Mouse (Mus musculus) heart, adult 2 months (tissue): ENCODE measurements around the gene Lcn3. TPM values are rescaled to one million over a fixed set of nuclear protein-coding genes. Genes with fewer than 3 reads are reported as not detected.

Experiments used
- DNase-seq, 2 experiments: peaks; one replicate each; pipeline ENCODE4 v3.0.0; 2021
- H3K27ac ChIP-seq: fragments of 200-600 bp; 2 replicates; pipeline ENCODE4 v1.8.1; 2022
- H3K27me3 ChIP-seq: fragments of 200-500 bp; 2 replicates; pipeline ENCODE4 v1.6.1; 2012; ENCODE audit warnings: mild to moderate bottlenecking, low read length, inconsistent platforms, mixed read lengths; ENCODE audit not compliant: control insufficient read depth, insufficient read depth
- H3K36me3 ChIP-seq: fragments of 200-500 bp; 2 replicates; pipeline ENCODE4 v1.6.1; 2012; ENCODE audit warnings: low read length, inconsistent platforms; ENCODE audit not compliant: control insufficient read depth, insufficient read depth
- H3K4me1 ChIP-seq: fragments of 200-500 bp; 2 replicates; pipeline ENCODE4 v1.6.1; 2011; ENCODE audit warnings: low read length; ENCODE audit not compliant: control insufficient read depth, insufficient read depth
- H3K4me3 ChIP-seq: fragments of 200-600 bp; 2 replicates; pipeline ENCODE4 v1.8.1; 2022
- H3K79me2 ChIP-seq: fragments of 200-500 bp; replicated peaks from 2 replicates; pipeline ENCODE4 v1.6.1; 2012; ENCODE audit warnings: mild to moderate bottlenecking, inconsistent platforms, low read length, moderate library complexity, mixed read lengths; ENCODE audit not compliant: control insufficient read depth, insufficient read depth
- H3K9ac ChIP-seq: fragments of 200-500 bp; 2 replicates; pipeline ENCODE4 v1.6.1; 2012; ENCODE audit warnings: low read depth, mild to moderate bottlenecking, control low read depth, inconsistent platforms, low read length, mixed read lengths
- CTCF ChIP-seq: fragments of 200-600 bp; IDR thresholded peaks from 2 replicates; pipeline ENCODE4 v1.8.1; 2022; ENCODE audit warnings: antibody characterized with exemption, mild to moderate bottlenecking, moderate library complexity
- EP300 ChIP-seq: fragments of 200-500 bp; IDR thresholded peaks from 2 replicates; pipeline ENCODE4 v1.6.1; 2011; ENCODE audit warnings: low read depth, low read length, control low read depth; ENCODE audit not compliant: insufficient read depth
- POLR2A ChIP-seq: fragments of 200-500 bp; IDR thresholded peaks from 2 replicates; pipeline ENCODE4 v1.6.1; 2011; ENCODE audit warnings: mild to moderate bottlenecking, low read depth, low read length, control low read depth; ENCODE audit not compliant: insufficient read depth
- WGBS: fragments of 180-500 bp; shearing (Covaris S2); methylation state at CpG from one replicate; pipeline ENCODE4 v1.1.7; 2018; 5-methylcytosine and 5-hydroxymethylcytosine counted together
- intact Hi-C: fragments of 180-260 bp; cut with DNase I; formaldehyde crosslinking; loops from one replicate; pipeline ENCODE4 v1.15.1; 2025
- polyA plus RNA-seq: library from polyadenylated mRNA; depleted of rRNA; stranded (reverse); fragments of >200 nt; gene quantifications from 2 replicates; pipeline ENCODE4 v1.2.3, GENCODE M21; 2012
- total RNA-seq, 2 experiments: library from RNA; stranded (reverse); gene quantifications; 2 replicates each; pipeline ENCODE4 v1.2.3; 2021

The Lcn3 gene
- total and polyA plus RNA-seq, 3 experiments = not detected

- no peak for DNase-seq
- no peak overlapping the region for H3K4me3 ChIP-seq
- H3K27ac ChIP-seq = no peak overlapping the region
- no peak overlapping the region for H3K9ac ChIP-seq
- no peaks in the 10 kb centered on the region for H3K79me2 ChIP-seq
- no peaks in the 10 kb centered on the region for H3K27me3 ChIP-seq
- no peaks in the 10 kb centered on the region for H3K36me3 ChIP-seq
- intact Hi-C loops = no loop called here
- TF ChIP-seq POLR2A (no peak), CTCF (no peak), EP300 (no peak)
- 69% methylated on average over 9 of the region's 9 CpGs for WGBS
- no peaks in the 10 kb centered on the region for H3K4me1 ChIP-seq
These were observed 13.7 kb downstream of the Lcn3 start for GRCm38 (mm10) chr2:25779076-25779475.

- H3K27ac ChIP-seq = no peak overlapping the region
- no peak overlapping the region for H3K4me3 ChIP-seq
- H3K27me3 ChIP-seq = no peaks in the 10 kb centered on the region
- H3K79me2 ChIP-seq = no peaks in the 10 kb centered on the region
- TF ChIP-seq EP300 (no peak), POLR2A (no peak), CTCF (no peak)
- intact Hi-C loops = no loop called here
- WGBS = 70% methylated on average over 4 of the region's 4 CpGs
- H3K9ac ChIP-seq = no peak overlapping the region
- no peaks in the 10 kb centered on the region for H3K36me3 ChIP-seq
- DNase-seq = no peak
- H3K4me1 ChIP-seq = no peaks in the 10 kb centered on the region
These were observed 15.6 kb downstream of the Lcn3 start for GRCm38 (mm10) chr2:25780921-25781320.

GRCm38 (mm10) chr2:25781957-25782356 lies 16.6 kb downstream of the Lcn3 start, which contains the start of gene Gm13539:
Gene Gm13539 (plus strand): TSS chr2:25782257.
- no peak within 1 kb of the TSS for H3K4me3 ChIP-seq
- intact Hi-C loops = no loop called here
- H3K9ac ChIP-seq = no peak within 1 kb of the TSS
- H3K36me3 ChIP-seq = no peaks in the 10 kb centered on the region
- DNase-seq = no peak
- H3K79me2 ChIP-seq = no peaks in the 10 kb centered on the region
- no peak within 1 kb of the TSS for H3K27ac ChIP-seq
- no peaks in the 10 kb centered on the region for H3K4me1 ChIP-seq
- H3K27me3 ChIP-seq = no peaks in the 10 kb centered on the region
- TF ChIP-seq EP300 (no peak), POLR2A (no peak), CTCF (no peak)
- 87% methylated on average over 3 of the region's 3 CpGs for WGBS

- H3K36me3 ChIP-seq = no peaks in the 10 kb centered on the region
- H3K4me1 ChIP-seq = no peaks in the 10 kb centered on the region
- H3K27ac ChIP-seq = no peak overlapping the region
- no peak for TF ChIP-seq POLR2A
- no peak overlapping the region for H3K4me3 ChIP-seq
- H3K79me2 ChIP-seq = no peaks in the 10 kb centered on the region
- intact Hi-C loops = no loop called here
- DNase-seq = no peak
- WGBS = 68% methylated on average over 5 of the region's 5 CpGs
- H3K9ac ChIP-seq = no peak overlapping the region
- no peaks in the 10 kb centered on the region for H3K27me3 ChIP-seq
These were observed 20.4 kb downstream of the Lcn3 start for GRCm38 (mm10) chr2:25785573-25786322.

- Histone ChIP-seq H3K4me1 (no peaks in the 10 kb centered on the region), H3K79me2 (no peaks in the 10 kb centered on the region), H3K27ac (no peak overlapping the region), H3K4me3 (no peak overlapping the region), H3K27me3 (no peaks in the 10 kb centered on the region), H3K36me3 (no peaks in the 10 kb centered on the region), H3K9ac (no peak overlapping the region)
- intact Hi-C loops = no loop called here
- no peak for DNase-seq
- TF ChIP-seq EP300 (no peak), CTCF (no peak), POLR2A (no peak)
- WGBS = 60% methylated on average over 3 of the region's 3 CpGs
These were observed 23.7 kb downstream of the Lcn3 start for GRCm38 (mm10) chr2:25789092-25789491.

GRCm38 (mm10) chr2:25797635-25798034 lies 32.3 kb downstream of the Lcn3 start:
- H3K27ac ChIP-seq = no peak overlapping the region
- DNase-seq = peak; percentile 10 to 35
- no peak overlapping the region for H3K4me3 ChIP-seq
- H3K9ac ChIP-seq = no peak overlapping the region
- intact Hi-C loops = no loop called here
- 20% methylated on average over 2 of the region's 2 CpGs for WGBS
- no peaks in the 10 kb centered on the region for H3K36me3 ChIP-seq
- TF ChIP-seq EP300 = no peak
- TF ChIP-seq POLR2A = no peak
- TF ChIP-seq CTCF = no peak
- H3K79me2 ChIP-seq = no peaks in the 10 kb centered on the region
- H3K27me3 ChIP-seq = no peaks in the 10 kb centered on the region
- no peaks in the 10 kb centered on the region for H3K4me1 ChIP-seq
